Mouse (Mus musculus) kidney, postnatal 0 days (tissue): ENCODE results near the gene Zmiz1. TPM values are rescaled to one million over a fixed set of nuclear protein-coding genes. Genes with fewer than 3 reads are reported as not detected.
A peak's percentile ranks its signal among the peaks of the same experiment; 100 is the strongest.

Source experiments
- ATAC-seq: fragments of 200-750 bp; cut with Nextera tagmentation; replicated peaks from 2 replicates; pipeline ENCODE4 v1.8.0; 2017; ENCODE audit warnings: low read depth, moderate number of reproducible peaks, moderate TSS enrichment, moderate library complexity; ENCODE audit not compliant: low FRiP score
- DNase-seq: peaks from one replicate; pipeline ENCODE4 v3.0.0-alpha.2; 2016; ENCODE audit warnings: low spot score
- H3K27ac ChIP-seq: fragments of 300-500 bp; sonication (generic); 2 replicates; pipeline ENCODE4 v1.5.1; 2014; ENCODE audit warnings: mild to moderate bottlenecking
- H3K27me3 ChIP-seq: fragments of 300-500 bp; sonication (generic); 2 replicates; pipeline ENCODE4 v1.6.1; 2014; ENCODE audit warnings: low read length, mixed read lengths; ENCODE audit not compliant: insufficient read depth
- H3K36me3 ChIP-seq: fragments of 300-500 bp; sonication (generic); 2 replicates; pipeline ENCODE4 v1.6.1; 2014; ENCODE audit warnings: low read length, mixed read lengths; ENCODE audit not compliant: insufficient read depth
- H3K4me1 ChIP-seq: fragments of 300-500 bp; sonication (generic); replicated peaks from 2 replicates; pipeline ENCODE4 v1.6.1; 2014; ENCODE audit warnings: antibody characterized with exemption, low read length, mixed read lengths; ENCODE audit not compliant: insufficient read depth
- H3K4me2 ChIP-seq: fragments of 300-500 bp; sonication (generic); 2 replicates; pipeline ENCODE4 v1.6.1; 2014; ENCODE audit warnings: mild to moderate bottlenecking, low read length, moderate library complexity, mixed read lengths
- H3K4me3 ChIP-seq: fragments of 300-500 bp; sonication (generic); replicated peaks from 2 replicates; pipeline ENCODE4 v1.5.1; 2014; ENCODE audit warnings: low read depth, low read length
- H3K9ac ChIP-seq: fragments of 300-500 bp; sonication (generic); 2 replicates; pipeline ENCODE4 v1.6.1; 2014; ENCODE audit warnings: low read depth, low read length
- H3K9me3 ChIP-seq: fragments of 300-500 bp; sonication (generic); replicated peaks from 2 replicates; pipeline ENCODE4 v1.6.1; 2016; ENCODE audit warnings: low read length, inconsistent platforms, mixed read lengths
- CTCF ChIP-seq: IDR thresholded peaks from 2 replicates; pipeline ENCODE4 v1.5.1; 2016; ENCODE audit warnings: antibody characterized with exemption, low read depth, mild to moderate bottlenecking, moderate library complexity
- WGBS: fragments of 180-500 bp; shearing (Covaris S2); extraction: QIAGEN DNeasy Blood & Tissue Kit; methylation state at CpG from one replicate; pipeline ENCODE4 v1.1.7; 2014; 5-methylcytosine and 5-hydroxymethylcytosine counted together
- polyA plus RNA-seq: library from polyadenylated mRNA; unstranded; fragments of >200 nt; fragmentation: Nextera tagmentation; extraction: Ambion mirVana; gene quantifications from 2 replicates; pipeline ENCODE4 v1.2.1, GENCODE M21; 2015

Gene Zmiz1
- polyA plus RNA-seq, 1 experiment from 2014 or later, result 25.0 TPM

- ATAC-seq, result no peak
- no peak for DNase-seq
Measured at GRCm38 (mm10) chr14:25486742-25487469, 27.9 kb downstream of the Zmiz1 start.

DNA sequence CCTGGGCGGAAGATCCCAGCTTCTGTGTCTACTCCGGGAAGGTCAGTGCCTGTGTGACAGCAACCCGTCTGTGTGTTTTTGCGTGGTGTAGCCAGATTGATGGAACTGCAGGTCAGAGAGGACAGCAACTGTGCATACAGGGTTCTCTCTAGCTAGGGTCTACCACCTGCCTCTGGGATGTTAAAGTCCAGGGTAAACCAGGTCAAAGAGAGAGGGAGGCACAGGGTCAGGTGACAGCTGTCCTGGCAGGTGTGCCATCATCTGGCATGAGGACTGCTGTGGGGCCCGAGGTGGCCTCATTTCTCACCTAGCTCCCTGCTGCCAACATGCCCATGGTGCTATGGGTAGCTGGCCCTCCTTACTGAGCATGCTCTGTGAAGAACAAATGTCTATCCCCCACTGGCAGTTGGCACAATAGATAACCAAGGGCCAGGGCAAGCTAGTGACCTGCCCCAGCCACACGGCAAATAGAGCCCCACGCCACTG lies 28.5 kb downstream of the Zmiz1 start:
- Histone ChIP-seq H3K36me3 (no peaks in the 10 kb centered on the region), H3K4me3 (no peak overlapping the region), H3K9me3 (no peaks in the 10 kb centered on the region), H3K27ac (peak overlapping the region; percentile 78), H3K4me2 (no peak overlapping the region), H3K27me3 (no peaks in the 10 kb centered on the region), H3K4me1 (peaks cover 60% of the 10 kb centered on the region), H3K9ac (0 out of 2 replicates have a peak overlapping the region, but pooled peaks have one; percentile 1)
- ATAC-seq (no peak), DNase-seq (no peak)
- WGBS, result 48% methylated on average over 7 of the region's 7 CpGs
- no peak for TF ChIP-seq CTCF

More at GRCm38 (mm10) chr14:25486742-25487469, 27.9 kb downstream of the Zmiz1 start:
- Histone ChIP-seq H3K27me3 (no peaks in the 10 kb centered on the region), H3K9ac (0 out of 2 replicates have a peak overlapping the region, but pooled peaks have one; percentile 1), H3K4me1 (peaks cover 60% of the 10 kb centered on the region), H3K27ac (peak overlapping the region; percentile 78), H3K4me2 (no peak overlapping the region), H3K36me3 (no peaks in the 10 kb centered on the region), H3K4me3 (no peak overlapping the region), H3K9me3 (no peaks in the 10 kb centered on the region)
- 63% methylated on average over 9 of the region's 9 CpGs for WGBS
- no peak for TF ChIP-seq CTCF

DNA sequence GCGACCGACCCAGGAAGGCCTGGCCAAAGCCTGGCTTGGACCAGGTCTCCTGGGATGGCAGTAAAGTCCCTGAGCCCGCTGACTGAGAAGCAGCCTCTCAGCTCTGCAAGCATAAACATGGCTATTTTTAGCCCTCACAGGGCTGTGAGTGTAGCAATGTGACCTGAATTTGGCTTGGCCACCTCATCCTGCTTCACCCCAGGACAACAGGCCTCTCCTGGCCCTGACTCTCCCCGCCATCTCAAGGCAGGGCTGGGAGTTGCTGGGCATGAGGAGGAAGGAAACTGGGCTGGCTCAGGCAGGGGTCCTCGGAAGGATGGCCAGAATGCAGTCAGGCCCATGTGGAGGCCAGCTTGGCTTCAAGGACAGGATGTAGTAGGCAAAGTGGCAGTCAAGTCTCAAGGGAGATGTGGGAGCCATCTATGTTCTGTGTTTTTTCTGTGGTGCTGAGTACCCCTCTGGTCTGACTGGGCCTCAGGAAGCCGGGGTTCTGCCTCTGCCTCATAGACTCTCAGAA lies 29.2 kb downstream of the Zmiz1 start:
- no peaks in the 10 kb centered on the region for H3K36me3 ChIP-seq
- peak; percentile 33 for DNase-seq
- H3K4me1 ChIP-seq, result peaks cover 61% of the 10 kb centered on the region
- no peak overlapping the region for H3K4me2 ChIP-seq
- H3K9ac ChIP-seq, result 0 out of 2 replicates have a peak overlapping the region, but pooled peaks have one; percentile 27
- H3K27me3 ChIP-seq, result no peaks in the 10 kb centered on the region
- no peak for ATAC-seq
- no peak for TF ChIP-seq CTCF
- no peak overlapping the region for H3K4me3 ChIP-seq
- WGBS, result 53% methylated on average over 6 of the region's 6 CpGs
- no peaks in the 10 kb centered on the region for H3K9me3 ChIP-seq
- H3K27ac ChIP-seq, result peak overlapping the region; percentile 78

- WGBS, result 54% methylated on average over 6 of the region's 6 CpGs
- H3K36me3 ChIP-seq, result no peaks in the 10 kb centered on the region
- DNase-seq (no peak), ATAC-seq (peak; percentile 85)
- H3K4me2 ChIP-seq, result no peak overlapping the region
- H3K9me3 ChIP-seq, result no peaks in the 10 kb centered on the region
- H3K27ac ChIP-seq, result peak overlapping the region; percentile 51; the same call in 1 of the 2 replicates
- peaks cover 51% of the 10 kb centered on the region for H3K4me1 ChIP-seq
- H3K4me3 ChIP-seq, result no peak overlapping the region
- TF ChIP-seq CTCF, result no peak
- H3K9ac ChIP-seq, result no peak overlapping the region
- no peaks in the 10 kb centered on the region for H3K27me3 ChIP-seq
Measured at GRCm38 (mm10) chr14:25489336-25490078, 30.5 kb downstream of the Zmiz1 start.

- H3K4me1 ChIP-seq, result peaks cover 61% of the 10 kb centered on the region
- H3K9ac ChIP-seq, result no peak overlapping the region
- no peak overlapping the region for H3K4me2 ChIP-seq
- no peak for TF ChIP-seq CTCF
- WGBS, result 81% methylated on average over 5 of the region's 5 CpGs
- no peak overlapping the region for H3K27ac ChIP-seq
- ATAC-seq (no peak), DNase-seq (no peak)
- H3K9me3 ChIP-seq, result no peaks in the 10 kb centered on the region
- H3K27me3 ChIP-seq, result no peaks in the 10 kb centered on the region
- H3K36me3 ChIP-seq, result no peaks in the 10 kb centered on the region
- H3K4me3 ChIP-seq, result no peak overlapping the region
Measured at GRCm38 (mm10) chr14:25491961-25492360, 33.0 kb downstream of the Zmiz1 start.

DNA sequence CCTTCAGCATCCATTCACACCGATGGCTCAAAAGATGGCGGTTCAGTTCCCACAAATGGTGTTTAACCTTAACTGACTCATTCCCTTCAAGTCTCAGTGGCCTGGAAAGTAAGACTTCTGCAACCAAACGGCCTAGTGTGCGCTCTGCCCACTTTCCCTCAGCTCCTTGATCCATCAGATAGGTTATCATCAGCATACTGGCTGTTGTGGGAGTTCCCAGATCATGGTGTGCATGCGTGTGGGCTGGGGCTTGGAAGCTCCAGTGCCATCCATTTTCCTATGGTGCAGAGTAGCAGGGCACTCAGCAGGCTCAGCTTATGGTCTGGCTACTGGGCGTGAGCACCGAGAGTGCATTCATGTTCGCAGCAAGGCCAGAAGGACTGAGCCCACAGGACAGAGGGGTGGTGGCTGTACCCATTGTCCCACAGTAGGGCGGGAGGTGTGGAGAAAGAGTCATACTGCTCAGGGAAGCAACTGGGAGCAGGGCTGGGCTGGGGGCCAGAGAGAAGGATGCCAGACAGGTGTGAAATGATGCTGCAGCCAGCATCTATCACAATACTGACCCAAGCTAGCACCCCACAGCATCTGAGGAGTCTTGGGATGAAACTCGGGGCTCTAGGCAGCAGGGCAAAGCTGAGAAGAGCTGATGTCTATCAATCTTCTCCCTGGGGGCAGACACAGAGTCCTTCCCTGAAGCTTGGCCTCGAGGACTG lies 33.7 kb downstream of the Zmiz1 start:
- Histone ChIP-seq H3K9me3 (no peaks in the 10 kb centered on the region), H3K4me2 (no peak overlapping the region), H3K36me3 (no peaks in the 10 kb centered on the region), H3K4me1 (peaks cover 61% of the 10 kb centered on the region), H3K27me3 (no peaks in the 10 kb centered on the region), H3K4me3 (no peak overlapping the region), H3K27ac (no peak overlapping the region), H3K9ac (no peak overlapping the region)
- ATAC-seq (no peak), DNase-seq (no peak)
- TF ChIP-seq CTCF, result no peak
- WGBS, result 75% methylated on average over 11 of the region's 11 CpGs
